Mouse (Mus musculus) stomach, embryonic 14.5 days (tissue): ENCODE data around the gene Impdh2. TPM values are rescaled to one million over a fixed set of nuclear protein-coding genes. Genes with fewer than 3 reads are reported as not detected.

Experiments used
- ATAC-seq: fragments of 200-750 bp; cut with Nextera tagmentation; 2 replicates; pipeline ENCODE4 v1.8.0; 2017; ENCODE audit warnings: low read depth, moderate TSS enrichment; ENCODE audit not compliant: insufficient number of reproducible peaks, insufficient read depth, low FRiP score
- H3K27ac ChIP-seq: fragments of 300-500 bp; sonication (generic); 2 replicates; pipeline ENCODE4 v1.5.1; 2014; ENCODE audit warnings: mild to moderate bottlenecking, low read length, moderate library complexity, mixed read lengths
- H3K27me3 ChIP-seq: fragments of 300-500 bp; sonication (generic); 2 replicates; pipeline ENCODE4 v1.6.1; 2014; ENCODE audit warnings: low read length, control low read depth, mixed read lengths; ENCODE audit not compliant: control insufficient read depth, insufficient read depth
- H3K36me3 ChIP-seq: fragments of 300-500 bp; sonication (generic); 2 replicates; pipeline ENCODE4 v1.6.1; 2014; ENCODE audit warnings: mild to moderate bottlenecking, control low read depth, low read length, moderate library complexity, mixed read lengths; ENCODE audit not compliant: control insufficient read depth, insufficient read depth
- H3K4me1 ChIP-seq: fragments of 300-500 bp; sonication (generic); 2 replicates; pipeline ENCODE4 v1.6.1; 2014; ENCODE audit warnings: low read length, control low read depth, mixed read lengths; ENCODE audit not compliant: control insufficient read depth, insufficient read depth
- H3K4me2 ChIP-seq: fragments of 300-500 bp; sonication (generic); replicated peaks from 2 replicates; pipeline ENCODE4 v1.6.1; 2014; ENCODE audit warnings: low read depth, low read length, control low read depth
- H3K4me3 ChIP-seq: fragments of 300-500 bp; sonication (generic); 2 replicates; pipeline ENCODE4 v1.5.1; 2014; ENCODE audit warnings: low read depth, low read length, control low read depth
- H3K9ac ChIP-seq: fragments of 300-500 bp; sonication (generic); replicated peaks from 2 replicates; pipeline ENCODE4 v1.6.1; 2014; ENCODE audit warnings: low read depth, mild to moderate bottlenecking, control low read depth, low read length, moderate library complexity, mixed read lengths
- H3K9me3 ChIP-seq: fragments of 300-500 bp; sonication (generic); 2 replicates; pipeline ENCODE4 v1.6.1; 2016; ENCODE audit warnings: low read depth, low read length, control low read depth; ENCODE audit not compliant: control insufficient read depth
- WGBS: fragments of 180-500 bp; shearing (Covaris S2); extraction: QIAGEN DNeasy Blood & Tissue Kit; methylation state at CpG from one replicate; pipeline ENCODE4 v1.1.7; 2014; 5-methylcytosine and 5-hydroxymethylcytosine counted together
- polyA plus RNA-seq: library from polyadenylated mRNA; unstranded; fragments of >200 nt; fragmentation: Nextera tagmentation; extraction: Ambion mirVana; gene quantifications from 2 replicates; pipeline ENCODE4 v1.2.1, GENCODE M21; 2014

The Impdh2 gene
- polyA plus RNA-seq, 1 experiment from 2014 or later = 193 TPM

- Histone ChIP-seq H3K4me2 (peak within 1 kb of the TSS; percentile 98), H3K4me1 (peaks cover 23% of the 10 kb centered on the region), H3K27ac (peak within 1 kb of the TSS; percentile 93), H3K9ac (peak within 1 kb of the TSS; percentile 76), H3K4me3 (peak within 1 kb of the TSS; percentile 68), H3K9me3 (no peaks in the 10 kb centered on the region), H3K36me3 (peaks cover 37% of the 10 kb centered on the region), H3K27me3 (no peaks in the 10 kb centered on the region)
- under 1% methylated on average over 73 of the region's 73 CpGs for WGBS
- peak; percentile 84 for ATAC-seq
These were observed 7.0 kb downstream of the Impdh2 start, which contains the start of gene Ndufaf3 for GRCm38 (mm10) chr9:108566815-108567776. TSS of gene Ndufaf3 (minus strand) at chr9:108567434.

- peak overlapping the region; percentile 76 for H3K9ac ChIP-seq
- H3K4me3 ChIP-seq = peak overlapping the region; percentile 68
- H3K9me3 ChIP-seq = no peaks in the 10 kb centered on the region
- H3K4me2 ChIP-seq = peak overlapping the region; percentile 98
- peak overlapping the region; percentile 93 for H3K27ac ChIP-seq
- ATAC-seq = no peak
- no peaks in the 10 kb centered on the region for H3K27me3 ChIP-seq
- H3K36me3 ChIP-seq = peaks cover 40% of the 10 kb centered on the region
- WGBS = 15% methylated on average over 18 of the region's 18 CpGs
- H3K4me1 ChIP-seq = peaks cover 23% of the 10 kb centered on the region
These were observed 7.9 kb downstream of the Impdh2 start for GRCm38 (mm10) chr9:108567931-108568419.

- H3K4me2 ChIP-seq = peak overlapping the region; percentile 98
- H3K9ac ChIP-seq = no peak overlapping the region; the same call in 1 of the 2 replicates
These were observed 8.4 kb downstream of the Impdh2 start for GRCm38 (mm10) chr9:108568511-108568921.

GRCm38 (mm10) chr9:108569381-108570206 lies 9.5 kb downstream of the Impdh2 start, which contains the start of gene Dalrd3:
TSS of gene Dalrd3 (plus strand) at chr9:108569886.
- no peaks in the 10 kb centered on the region for H3K27me3 ChIP-seq
- H3K4me1 ChIP-seq = peaks cover 25% of the 10 kb centered on the region
- H3K27ac ChIP-seq = peak within 1 kb of the TSS; percentile 27
- peak within 1 kb of the TSS; percentile 26 for H3K9ac ChIP-seq
- peak; percentile 67 for ATAC-seq
- peak within 1 kb of the TSS; percentile 97 for H3K4me2 ChIP-seq
- peaks cover 40% of the 10 kb centered on the region for H3K36me3 ChIP-seq
- 5% methylated on average over 42 of the region's 42 CpGs for WGBS
- H3K9me3 ChIP-seq = no peaks in the 10 kb centered on the region
- H3K4me3 ChIP-seq = peak within 1 kb of the TSS; percentile 53

More at GRCm38 (mm10) chr9:108568511-108568921, 8.4 kb downstream of the Impdh2 start:
- Histone ChIP-seq H3K27ac (no peak overlapping the region), H3K27me3 (no peaks in the 10 kb centered on the region), H3K9me3 (no peaks in the 10 kb centered on the region), H3K4me1 (peaks cover 23% of the 10 kb centered on the region), H3K4me3 (no peak overlapping the region; the same call in 1 of the 2 replicates), H3K36me3 (peaks cover 40% of the 10 kb centered on the region)
- ATAC-seq = no peak
- 76% methylated on average over 17 of the region's 17 CpGs for WGBS

- H3K4me2 ChIP-seq = peak overlapping the region; percentile 97
- peak overlapping the region; percentile 53 for H3K4me3 ChIP-seq
- no peaks in the 10 kb centered on the region for H3K27me3 ChIP-seq
- H3K9ac ChIP-seq = peak overlapping the region; percentile 26
- WGBS = 1% methylated on average over 40 of the region's 40 CpGs
- H3K36me3 ChIP-seq = peaks cover 47% of the 10 kb centered on the region
- no peak for ATAC-seq
- H3K4me1 ChIP-seq = peaks cover 27% of the 10 kb centered on the region
- no peaks in the 10 kb centered on the region for H3K9me3 ChIP-seq
- peak overlapping the region; percentile 27 for H3K27ac ChIP-seq
These were observed 10.3 kb downstream of the Impdh2 start for GRCm38 (mm10) chr9:108570207-108570896.

GRCm38 (mm10) chr9:108571401-108571973 lies 11.4 kb downstream of the Impdh2 start:
- H3K36me3 ChIP-seq = peaks cover 47% of the 10 kb centered on the region
- H3K27ac ChIP-seq = no peak overlapping the region
- 93% methylated on average over 16 of the region's 16 CpGs for WGBS
- no peak overlapping the region for H3K4me3 ChIP-seq
- H3K9me3 ChIP-seq = no peaks in the 10 kb centered on the region
- no peak overlapping the region for H3K9ac ChIP-seq
- peaks cover 25% of the 10 kb centered on the region for H3K4me1 ChIP-seq
- ATAC-seq = no peak
- H3K4me2 ChIP-seq = no peak overlapping the region
- no peaks in the 10 kb centered on the region for H3K27me3 ChIP-seq

- Histone ChIP-seq H3K9me3 (no peaks in the 10 kb centered on the region), H3K4me3 (no peak overlapping the region), H3K4me1 (peaks cover 32% of the 10 kb centered on the region), H3K4me2 (no peak overlapping the region), H3K27ac (no peak overlapping the region), H3K27me3 (no peaks in the 10 kb centered on the region), H3K9ac (no peak overlapping the region), H3K36me3 (peaks cover 47% of the 10 kb centered on the region)
- ATAC-seq = no peak
- WGBS = 77% methylated on average over 10 of the region's 10 CpGs
These were observed 12.2 kb downstream of the Impdh2 start for GRCm38 (mm10) chr9:108572321-108572720.
